Mouse (Mus musculus) stomach, embryonic 14.5 days (tissue): ENCODE measurements around the gene Zfr. TPM values are rescaled to one million over a fixed set of nuclear protein-coding genes. Genes with fewer than 3 reads are reported as not detected.

Experiments used
- ATAC-seq: fragments of 200-750 bp; cut with Nextera tagmentation; 2 replicates; pipeline ENCODE4 v1.8.0; 2017; ENCODE audit warnings: low read depth, moderate TSS enrichment; ENCODE audit not compliant: insufficient number of reproducible peaks, insufficient read depth, low FRiP score
- H3K27ac ChIP-seq: fragments of 300-500 bp; sonication (generic); 2 replicates; pipeline ENCODE4 v1.5.1; 2014; ENCODE audit warnings: mild to moderate bottlenecking, low read length, moderate library complexity, mixed read lengths
- H3K27me3 ChIP-seq: fragments of 300-500 bp; sonication (generic); 2 replicates; pipeline ENCODE4 v1.6.1; 2014; ENCODE audit warnings: low read length, control low read depth, mixed read lengths; ENCODE audit not compliant: control insufficient read depth, insufficient read depth
- H3K36me3 ChIP-seq: fragments of 300-500 bp; sonication (generic); 2 replicates; pipeline ENCODE4 v1.6.1; 2014; ENCODE audit warnings: mild to moderate bottlenecking, control low read depth, low read length, moderate library complexity, mixed read lengths; ENCODE audit not compliant: control insufficient read depth, insufficient read depth
- H3K4me1 ChIP-seq: fragments of 300-500 bp; sonication (generic); 2 replicates; pipeline ENCODE4 v1.6.1; 2014; ENCODE audit warnings: low read length, control low read depth, mixed read lengths; ENCODE audit not compliant: control insufficient read depth, insufficient read depth
- H3K4me2 ChIP-seq: fragments of 300-500 bp; sonication (generic); replicated peaks from 2 replicates; pipeline ENCODE4 v1.6.1; 2014; ENCODE audit warnings: low read depth, low read length, control low read depth
- H3K4me3 ChIP-seq: fragments of 300-500 bp; sonication (generic); 2 replicates; pipeline ENCODE4 v1.5.1; 2014; ENCODE audit warnings: low read depth, low read length, control low read depth
- H3K9ac ChIP-seq: fragments of 300-500 bp; sonication (generic); replicated peaks from 2 replicates; pipeline ENCODE4 v1.6.1; 2014; ENCODE audit warnings: low read depth, mild to moderate bottlenecking, control low read depth, low read length, moderate library complexity, mixed read lengths
- H3K9me3 ChIP-seq: fragments of 300-500 bp; sonication (generic); 2 replicates; pipeline ENCODE4 v1.6.1; 2016; ENCODE audit warnings: low read depth, low read length, control low read depth; ENCODE audit not compliant: control insufficient read depth
- WGBS: fragments of 180-500 bp; shearing (Covaris S2); extraction: QIAGEN DNeasy Blood & Tissue Kit; methylation state at CpG from one replicate; pipeline ENCODE4 v1.1.7; 2014; 5-methylcytosine and 5-hydroxymethylcytosine counted together
- polyA plus RNA-seq: library from polyadenylated mRNA; unstranded; fragments of >200 nt; fragmentation: Nextera tagmentation; extraction: Ambion mirVana; gene quantifications from 2 replicates; pipeline ENCODE4 v1.2.1, GENCODE M21; 2014

The Zfr gene
- polyA plus RNA-seq, 1 experiment from 2014 or later: 181 TPM

GRCm38 (mm10) chr15:12218583-12219382 lies 101.2 kb downstream of the Zfr start:
- H3K4me2 ChIP-seq: no peak overlapping the region
- H3K4me3 ChIP-seq: no peak overlapping the region
- peaks cover 15% of the 10 kb centered on the region; the same call in 1 of the 2 replicates for H3K4me1 ChIP-seq
- no peak overlapping the region for H3K27ac ChIP-seq
- no peaks in the 10 kb centered on the region for H3K9me3 ChIP-seq
- ATAC-seq: no peak
- 78% methylated on average over 11 of the region's 11 CpGs for WGBS
- no peak overlapping the region for H3K9ac ChIP-seq
- H3K36me3 ChIP-seq: no peaks in the 10 kb centered on the region
- no peaks in the 10 kb centered on the region for H3K27me3 ChIP-seq

GRCm38 (mm10) chr15:12221131-12221530 lies 103.5 kb downstream of the Zfr start:
- Histone ChIP-seq H3K36me3 (no peaks in the 10 kb centered on the region), H3K4me2 (no peak overlapping the region), H3K4me3 (no peak overlapping the region), H3K4me1 (peaks cover 15% of the 10 kb centered on the region; the same call in 1 of the 2 replicates), H3K27me3 (no peaks in the 10 kb centered on the region), H3K9me3 (no peaks in the 10 kb centered on the region), H3K27ac (no peak overlapping the region), H3K9ac (no peak overlapping the region)
- 85% methylated on average over 13 of the region's 13 CpGs for WGBS
- no peak for ATAC-seq

GRCm38 (mm10) chr15:12222564-12223302 lies 105.1 kb downstream of the Zfr start:
- peaks cover 15% of the 10 kb centered on the region; the same call in 1 of the 2 replicates for H3K4me1 ChIP-seq
- no peak for ATAC-seq
- no peaks in the 10 kb centered on the region for H3K9me3 ChIP-seq
- no peaks in the 10 kb centered on the region for H3K36me3 ChIP-seq
- no peaks in the 10 kb centered on the region for H3K27me3 ChIP-seq
- no peak overlapping the region for H3K9ac ChIP-seq
- no peak overlapping the region for H3K27ac ChIP-seq
- 27% methylated on average over 8 of the region's 8 CpGs for WGBS
- no peak overlapping the region for H3K4me2 ChIP-seq
- H3K4me3 ChIP-seq: no peak overlapping the region

- ATAC-seq: no peak
- WGBS: 78% methylated on average over 6 of the region's 6 CpGs
- Histone ChIP-seq H3K27me3 (no peaks in the 10 kb centered on the region), H3K9ac (no peak overlapping the region), H3K4me2 (no peak overlapping the region), H3K36me3 (no peaks in the 10 kb centered on the region), H3K27ac (no peak overlapping the region), H3K9me3 (no peaks in the 10 kb centered on the region), H3K4me3 (no peak overlapping the region), H3K4me1 (peaks cover 10% of the 10 kb centered on the region; the same call in 1 of the 2 replicates)
These were observed 105.8 kb downstream of the Zfr start for GRCm38 (mm10) chr15:12223393-12223792.

- Histone ChIP-seq H3K4me1 (peaks cover 10% of the 10 kb centered on the region; the same call in 1 of the 2 replicates), H3K9ac (no peak overlapping the region), H3K9me3 (no peaks in the 10 kb centered on the region), H3K4me3 (no peak overlapping the region), H3K36me3 (no peaks in the 10 kb centered on the region), H3K4me2 (no peak overlapping the region), H3K27me3 (no peaks in the 10 kb centered on the region), H3K27ac (no peak overlapping the region)
- ATAC-seq: no peak
- WGBS: 92% methylated on average over 2 of the region's 2 CpGs
These were observed 106.6 kb downstream of the Zfr start for GRCm38 (mm10) chr15:12224239-12224638.

GRCm38 (mm10) chr15:12225062-12225461 lies 107.4 kb downstream of the Zfr start:
- H3K4me2 ChIP-seq: no peak overlapping the region
- H3K9me3 ChIP-seq: no peaks in the 10 kb centered on the region
- H3K9ac ChIP-seq: no peak overlapping the region
- no peak for ATAC-seq
- H3K36me3 ChIP-seq: no peaks in the 10 kb centered on the region
- peak overlapping the region; percentile 11; the same call in 1 of the 2 replicates for H3K27ac ChIP-seq
- H3K4me1 ChIP-seq: peaks cover 10% of the 10 kb centered on the region; the same call in 1 of the 2 replicates
- H3K4me3 ChIP-seq: no peak overlapping the region
- WGBS: 69% methylated on average over 4 of the region's 4 CpGs
- no peaks in the 10 kb centered on the region for H3K27me3 ChIP-seq

- WGBS: 93% methylated on average over 15 of the region's 15 CpGs
- no peak for ATAC-seq
- Histone ChIP-seq H3K4me3 (no peak overlapping the region), H3K9ac (no peak overlapping the region), H3K27me3 (no peaks in the 10 kb centered on the region), H3K36me3 (no peaks in the 10 kb centered on the region), H3K4me2 (no peak overlapping the region), H3K27ac (no peak overlapping the region; the same call in 1 of the 2 replicates), H3K9me3 (no peaks in the 10 kb centered on the region), H3K4me1 (peaks cover 12% of the 10 kb centered on the region)
These were observed 109.3 kb downstream of the Zfr start for GRCm38 (mm10) chr15:12226908-12227307.

GRCm38 (mm10) chr15:12227355-12227754 lies 109.7 kb downstream of the Zfr start:
- Histone ChIP-seq H3K4me3 (no peak overlapping the region), H3K9me3 (no peaks in the 10 kb centered on the region), H3K4me2 (no peak overlapping the region), H3K4me1 (peaks cover 16% of the 10 kb centered on the region), H3K36me3 (no peaks in the 10 kb centered on the region; the same call in 1 of the 2 replicates), H3K27ac (peak overlapping the region; percentile 16; the same call in 1 of the 2 replicates), H3K27me3 (no peaks in the 10 kb centered on the region), H3K9ac (no peak overlapping the region)
- WGBS: 79% methylated on average over 4 of the region's 4 CpGs
- no peak for ATAC-seq
